Mouse (Mus musculus): ENCODE results near the gene Vrk3. TPM values are rescaled to one million over a fixed set of nuclear protein-coding genes. Genes with fewer than 3 reads are reported as not detected.

Vrk3 gene
- polyA plus RNA-seq, 2 experiments, result 28.8 to 39.9 TPM

- Histone ChIP-seq H3K4me2 (replicated peaks; ENCODE audit: low read depth, low read length, severe bottlenecking) (no peak overlapping the region), H3K4me1 (ENCODE audit: control insufficient read depth, insufficient read depth, low read length) (no peaks in the 10 kb centered on the region), H3K27me3 (ENCODE audit: control insufficient read depth, insufficient read depth, low read length) (no peaks in the 10 kb centered on the region), H3K4me3 (replicated peaks; ENCODE audit: low read length) (no peak overlapping the region), H3K9me3 (ENCODE audit: control insufficient read depth, low read length) (no peaks in the 10 kb centered on the region), H3K27ac (replicated peaks; ENCODE audit: low read depth, low read length) (no peak overlapping the region), H3K36me3 (ENCODE audit: control insufficient read depth, insufficient read depth, low read length) (peaks cover 9% of the 10 kb centered on the region; the same call in 1 of the 2 replicates), H3K9ac (ENCODE audit: low read depth, low read length, severe bottlenecking) (no peak overlapping the region)
- DNase-seq (ENCODE audit: low spot score) (no peak), ATAC-seq (ENCODE audit: low FRiP score, low read depth) (no peak)
- TF ChIP-seq POLR2A (IDR thresholded peaks at IDR 0.05; ENCODE audit: borderline replicate concordance, extremely low read depth, insufficient read depth, insufficient read length), result no peak
- 84% methylated on average over 2 of the region's 2 CpGs for WGBS
Measured at GRCm38 (mm10) chr7:44808927-44809326, 60.7 kb downstream of the Vrk3 start.

- no peak for TF ChIP-seq POLR2A (IDR thresholded peaks at IDR 0.05; ENCODE audit: borderline replicate concordance, extremely low read depth, insufficient read depth, insufficient read length)
- no peak overlapping the region for H3K4me3 ChIP-seq (replicated peaks; ENCODE audit: low read length)
- no peaks in the 10 kb centered on the region for H3K4me1 ChIP-seq (ENCODE audit: control insufficient read depth, insufficient read depth, low read length)
- no peak overlapping the region for H3K9ac ChIP-seq (ENCODE audit: low read depth, low read length, severe bottlenecking)
- no peak overlapping the region for H3K27ac ChIP-seq (replicated peaks; ENCODE audit: low read depth, low read length)
- H3K9me3 ChIP-seq (ENCODE audit: control insufficient read depth, low read length), result no peaks in the 10 kb centered on the region
- H3K4me2 ChIP-seq (replicated peaks; ENCODE audit: low read depth, low read length, severe bottlenecking), result no peak overlapping the region
- no peak for DNase-seq (ENCODE audit: low spot score)
- no peak for ATAC-seq (ENCODE audit: low FRiP score, low read depth)
- WGBS, result 86% methylated on average over 3 of the region's 3 CpGs
- no peaks in the 10 kb centered on the region for H3K27me3 ChIP-seq (ENCODE audit: control insufficient read depth, insufficient read depth, low read length)
- H3K36me3 ChIP-seq (ENCODE audit: control insufficient read depth, insufficient read depth, low read length), result peaks cover 11% of the 10 kb centered on the region; the same call in 1 of the 2 replicates
Measured at GRCm38 (mm10) chr7:44809466-44809865, 61.3 kb downstream of the Vrk3 start.

DNA sequence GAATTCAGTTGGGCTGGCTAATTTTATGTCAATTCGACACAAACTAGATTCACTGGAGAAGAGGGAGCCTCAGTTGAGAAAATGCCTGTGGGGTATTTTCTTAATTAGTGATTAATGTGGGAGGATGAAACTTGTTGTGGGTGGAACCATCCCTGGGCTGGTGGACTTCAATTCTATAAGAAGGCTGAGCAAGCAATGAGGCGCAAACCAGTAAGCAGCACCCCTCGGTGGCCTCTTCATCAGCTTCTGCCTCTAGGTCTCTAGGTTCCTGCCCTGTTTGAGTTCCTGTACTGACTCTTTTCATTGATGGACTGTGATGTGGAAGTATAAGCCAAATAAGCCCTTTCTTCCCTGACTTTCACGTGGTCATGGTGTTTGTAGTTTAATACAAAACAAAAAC, 62.2 kb downstream of the Vrk3 start:
- ATAC-seq (ENCODE audit: low FRiP score, low read depth) (no peak), DNase-seq (ENCODE audit: low spot score) (no peak)
- H3K36me3 ChIP-seq (ENCODE audit: control insufficient read depth, insufficient read depth, low read length), result peaks cover 11% of the 10 kb centered on the region; the same call in 1 of the 2 replicates
- H3K4me3 ChIP-seq (replicated peaks; ENCODE audit: low read length), result no peak overlapping the region
- 85% methylated on average over 4 of the region's 4 CpGs for WGBS
- no peak overlapping the region for H3K9ac ChIP-seq (ENCODE audit: low read depth, low read length, severe bottlenecking)
- H3K27me3 ChIP-seq (ENCODE audit: control insufficient read depth, insufficient read depth, low read length), result no peaks in the 10 kb centered on the region
- H3K4me2 ChIP-seq (replicated peaks; ENCODE audit: low read depth, low read length, severe bottlenecking), result no peak overlapping the region
- no peaks in the 10 kb centered on the region for H3K9me3 ChIP-seq (ENCODE audit: control insufficient read depth, low read length)
- H3K27ac ChIP-seq (replicated peaks; ENCODE audit: low read depth, low read length), result no peak overlapping the region
- no peak for TF ChIP-seq POLR2A (IDR thresholded peaks at IDR 0.05; ENCODE audit: borderline replicate concordance, extremely low read depth, insufficient read depth, insufficient read length)
- H3K4me1 ChIP-seq (ENCODE audit: control insufficient read depth, insufficient read depth, low read length), result peaks cover 5% of the 10 kb centered on the region

DNA sequence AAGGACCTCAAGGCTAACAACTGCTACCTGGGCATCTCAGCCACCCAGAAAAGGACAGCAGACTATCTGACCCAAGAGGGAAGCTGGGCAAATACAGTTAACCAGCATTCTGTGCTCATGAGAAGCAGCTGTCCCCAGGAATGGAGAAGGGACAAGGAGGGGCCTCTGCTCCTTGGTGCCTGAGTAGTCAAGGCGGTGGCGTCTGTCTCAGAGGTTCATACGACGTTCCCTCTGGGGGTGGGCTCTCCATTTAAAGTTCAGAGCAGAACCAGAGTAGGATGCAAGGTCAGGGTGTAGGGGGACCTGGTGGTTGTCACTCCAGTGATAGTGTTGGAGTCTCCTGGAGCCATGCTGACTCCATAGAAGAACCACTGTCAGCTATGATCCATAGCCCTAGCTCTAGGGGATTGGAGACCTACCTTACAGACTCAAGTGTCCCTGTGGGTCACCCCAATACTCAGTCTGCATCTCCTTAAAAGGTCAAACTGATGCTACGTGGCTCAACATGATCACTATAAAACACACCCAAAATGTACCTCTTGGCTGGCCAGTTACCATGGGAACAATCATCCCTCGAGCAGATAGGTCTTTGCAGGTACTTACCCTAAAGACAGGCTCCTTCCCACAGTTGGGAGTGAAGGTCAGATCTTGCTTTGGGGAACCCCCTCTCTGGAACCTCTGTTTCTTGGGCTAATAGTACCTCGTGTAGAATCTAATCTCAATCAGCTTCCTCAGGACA, 62.8 kb downstream of the Vrk3 start:
- H3K4me2 ChIP-seq (replicated peaks; ENCODE audit: low read depth, low read length, severe bottlenecking), result no peak overlapping the region
- no peak for DNase-seq (ENCODE audit: low spot score)
- no peak overlapping the region for H3K9ac ChIP-seq (ENCODE audit: low read depth, low read length, severe bottlenecking)
- TF ChIP-seq POLR2A (IDR thresholded peaks at IDR 0.05; ENCODE audit: borderline replicate concordance, extremely low read depth, insufficient read depth, insufficient read length), result no peak
- peaks cover 5% of the 10 kb centered on the region for H3K4me1 ChIP-seq (ENCODE audit: control insufficient read depth, insufficient read depth, low read length)
- no peak overlapping the region for H3K27ac ChIP-seq (replicated peaks; ENCODE audit: low read depth, low read length)
- 91% methylated on average over 7 of the region's 7 CpGs for WGBS
- H3K9me3 ChIP-seq (ENCODE audit: control insufficient read depth, low read length), result no peaks in the 10 kb centered on the region
- peaks cover 11% of the 10 kb centered on the region; the same call in 1 of the 2 replicates for H3K36me3 ChIP-seq (ENCODE audit: control insufficient read depth, insufficient read depth, low read length)
- no peak overlapping the region for H3K4me3 ChIP-seq (replicated peaks; ENCODE audit: low read length)
- H3K27me3 ChIP-seq (ENCODE audit: control insufficient read depth, insufficient read depth, low read length), result no peaks in the 10 kb centered on the region
- ATAC-seq (ENCODE audit: low FRiP score, low read depth), result no peak

- Histone ChIP-seq H3K4me3 (replicated peaks; ENCODE audit: low read length) (no peak overlapping the region), H3K9ac (ENCODE audit: low read depth, low read length, severe bottlenecking) (no peak overlapping the region), H3K4me1 (ENCODE audit: control insufficient read depth, insufficient read depth, low read length) (peaks cover 13% of the 10 kb centered on the region), H3K4me2 (replicated peaks; ENCODE audit: low read depth, low read length, severe bottlenecking) (no peak overlapping the region), H3K27me3 (ENCODE audit: control insufficient read depth, insufficient read depth, low read length) (no peaks in the 10 kb centered on the region), H3K36me3 (ENCODE audit: control insufficient read depth, insufficient read depth, low read length) (peaks cover 11% of the 10 kb centered on the region; the same call in 1 of the 2 replicates), H3K9me3 (ENCODE audit: control insufficient read depth, low read length) (no peaks in the 10 kb centered on the region), H3K27ac (replicated peaks; ENCODE audit: low read depth, low read length) (no peak overlapping the region)
- 87% methylated on average over 20 of the region's 20 CpGs for WGBS
- DNase-seq (ENCODE audit: low spot score) (no peak), ATAC-seq (ENCODE audit: low FRiP score, low read depth) (no peak)
- TF ChIP-seq POLR2A (IDR thresholded peaks at IDR 0.05; ENCODE audit: borderline replicate concordance, extremely low read depth, insufficient read depth, insufficient read length), result no peak
Measured at GRCm38 (mm10) chr7:44812651-44813325, 64.6 kb downstream of the Vrk3 start.

Data from limb, embryonic 14.5 days (tissue).